Mouse (Mus musculus) right cerebral cortex, postnatal 25 days (tissue): ENCODE measurements at regions not wholly inside any gene's neighbourhood (a gene's known extent, or its start where the extent isn't known, plus 50 kb on each side); places are given as distances from the start of the nearest gene placed in this dataset.

Experiments used
- DNase-seq: peaks from one replicate; pipeline ENCODE4 v3.0.0; 2022

DNA sequence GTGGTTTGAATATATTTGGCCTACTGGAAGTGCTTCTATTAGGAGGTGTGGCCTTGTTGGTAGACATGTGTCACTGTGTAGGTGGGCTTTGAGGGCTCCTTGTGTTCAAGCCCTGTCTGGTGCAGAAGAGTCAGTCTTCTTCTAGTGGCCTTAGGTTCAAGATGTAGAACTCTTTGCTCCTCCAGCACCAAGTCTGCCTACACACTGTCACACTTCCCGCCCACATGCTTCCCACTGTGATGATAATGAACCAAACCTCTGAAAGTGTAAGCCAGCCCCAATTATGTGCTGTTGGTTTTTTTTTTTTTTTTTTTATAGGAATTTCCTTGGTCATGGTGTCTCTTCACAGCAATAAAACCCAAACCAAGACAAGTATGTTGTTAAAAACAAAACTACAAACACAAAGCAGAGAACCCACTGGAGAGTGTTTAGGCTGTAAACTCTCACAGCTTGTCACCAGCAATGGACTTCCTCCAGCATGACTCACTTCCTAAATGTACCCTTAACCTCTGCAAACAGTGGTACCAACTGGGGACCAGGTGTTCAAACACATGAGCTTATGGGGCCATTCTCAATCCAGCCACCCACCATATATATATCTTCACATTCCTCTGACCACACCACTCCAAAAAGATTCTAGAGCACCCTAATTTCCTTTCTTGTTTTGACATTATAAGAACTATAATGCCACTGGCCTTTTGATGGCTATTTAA, 74.0 kb upstream of the Camk1g start:
- no peak for DNase-seq

GRCm38 (mm10) chr1:193440512-193440911, 70.4 kb upstream of the Camk1g start:
- no peak for DNase-seq

GRCm38 (mm10) chr1:193434281-193434680, 64.2 kb upstream of the Camk1g start:
- DNase-seq = no peak

DNA sequence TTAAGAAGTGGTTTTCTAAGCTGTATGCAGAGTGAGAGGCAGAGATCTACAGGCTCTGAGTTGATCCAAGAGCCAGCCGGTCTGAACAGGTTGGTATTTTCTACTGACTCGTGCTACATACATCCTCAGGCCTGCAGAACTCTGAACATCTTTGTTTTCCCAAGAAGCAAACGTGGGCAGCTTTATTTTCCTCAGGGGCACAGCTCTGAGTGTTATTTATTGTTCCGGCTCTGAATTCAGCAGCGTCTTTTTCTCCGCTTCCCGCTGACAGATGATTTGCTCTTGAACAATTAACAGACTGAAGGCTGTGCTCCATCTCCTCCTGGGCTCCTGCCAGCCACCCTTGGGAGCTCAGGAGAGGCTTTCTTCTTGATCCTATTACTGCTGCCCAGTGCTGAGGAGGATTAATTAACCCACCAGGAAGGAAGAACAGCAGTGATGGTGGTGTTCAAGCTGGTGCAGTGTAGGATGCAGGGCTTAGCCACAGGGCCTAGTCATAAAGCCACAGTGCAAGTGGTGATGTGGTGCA, 63.5 kb upstream of the Camk1g start:
- DNase-seq = no peak

GRCm38 (mm10) chr1:193430231-193430630, 60.1 kb upstream of the Camk1g start:
- no peak for DNase-seq

- DNase-seq = no peak
Measured at GRCm38 (mm10) chr1:193423653-193424075, 53.6 kb upstream of the Camk1g start.

GRCm38 (mm10) chr1:193422886-193423285, 52.8 kb upstream of the Camk1g start:
- DNase-seq = no peak

DNA sequence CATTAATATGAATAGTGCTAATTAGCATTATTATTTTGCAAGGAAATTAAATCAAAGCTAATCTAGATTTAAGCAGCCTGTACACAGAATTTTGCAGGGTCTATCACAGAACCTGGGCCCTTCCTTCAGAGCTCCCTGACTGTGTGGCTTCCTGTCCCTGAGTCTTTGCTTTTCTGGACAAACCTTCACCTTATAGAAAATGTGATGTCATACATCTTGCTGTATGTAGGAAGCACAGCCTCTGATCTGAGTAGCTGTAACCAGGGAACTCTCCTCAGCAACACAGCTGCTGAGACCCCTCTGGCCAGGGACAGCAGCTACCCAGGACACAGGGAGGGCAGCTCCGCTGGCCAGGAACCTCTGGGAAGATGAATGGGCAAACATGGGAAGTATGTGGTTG, 51.7 kb upstream of the Camk1g start:
- no peak for DNase-seq

DNA sequence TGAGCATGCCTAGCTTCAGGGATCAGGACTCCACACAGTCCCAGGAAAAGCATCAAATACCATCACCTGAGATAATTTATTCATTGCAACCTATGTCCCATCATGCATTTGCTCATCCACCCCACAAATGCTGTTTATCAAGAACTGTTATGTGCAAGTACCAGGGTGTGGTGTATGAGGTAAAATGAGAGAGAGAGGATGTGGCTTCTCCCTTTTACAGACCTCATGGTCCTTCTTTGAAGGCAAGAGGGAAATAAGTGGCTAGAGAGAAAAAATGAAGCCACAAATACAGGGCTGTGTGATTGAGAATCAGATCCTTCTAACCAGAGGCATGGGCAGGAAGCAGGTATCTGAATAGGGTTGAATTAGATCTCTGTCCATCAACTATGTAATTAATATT, 51.3 kb upstream of the Camk1g start:
- DNase-seq = no peak
